Mouse (Mus musculus) central nervous system, embryonic 14 days (tissue): ENCODE measurements around the gene Oxgr1. TPM values are rescaled to one million over a fixed set of nuclear protein-coding genes. Genes with fewer than 3 reads are reported as not detected.

ENCODE experiments used
- polyA plus RNA-seq: library from polyadenylated mRNA; depleted of rRNA; stranded (reverse); fragments of >200 nt; gene quantifications from 2 replicates; pipeline ENCODE4 v1.2.3, GENCODE M21; 2012; rRNA removed

Gene Oxgr1
- not detected in 2 replicates for polyA plus RNA-seq

GRCm38 (mm10) chr14:120042187-120042820 lies at the start of gene Oxgr1:
Gene Oxgr1, minus strand, starts transcription at chr14:120042435.

Other genes starting within 250 kb of the Oxgr1 start
- 21.5 and 38.4 TPM in 2 replicates for gene Mbnl2, start 233.2 kb upstream of the Oxgr1 start, polyA plus RNA-seq